Mouse (Mus musculus) frontal cortex, adult (tissue): ENCODE data around the gene Plp2.
"Not testable (repeated sequence)": the region's sequence is repeated elsewhere in the genome, so short reads cannot be mapped to it uniquely, and the experiment has no call there.

ENCODE experiments used
- ATAC-seq: cut with Nextera tagmentation; 2 replicates; pipeline ENCODE4 v1.9.2; 2017; ENCODE audit warnings: mild to moderate bottlenecking, moderate library complexity, mixed read lengths; ENCODE audit not compliant: low TSS enrichment

Gene Plp2

DNA sequence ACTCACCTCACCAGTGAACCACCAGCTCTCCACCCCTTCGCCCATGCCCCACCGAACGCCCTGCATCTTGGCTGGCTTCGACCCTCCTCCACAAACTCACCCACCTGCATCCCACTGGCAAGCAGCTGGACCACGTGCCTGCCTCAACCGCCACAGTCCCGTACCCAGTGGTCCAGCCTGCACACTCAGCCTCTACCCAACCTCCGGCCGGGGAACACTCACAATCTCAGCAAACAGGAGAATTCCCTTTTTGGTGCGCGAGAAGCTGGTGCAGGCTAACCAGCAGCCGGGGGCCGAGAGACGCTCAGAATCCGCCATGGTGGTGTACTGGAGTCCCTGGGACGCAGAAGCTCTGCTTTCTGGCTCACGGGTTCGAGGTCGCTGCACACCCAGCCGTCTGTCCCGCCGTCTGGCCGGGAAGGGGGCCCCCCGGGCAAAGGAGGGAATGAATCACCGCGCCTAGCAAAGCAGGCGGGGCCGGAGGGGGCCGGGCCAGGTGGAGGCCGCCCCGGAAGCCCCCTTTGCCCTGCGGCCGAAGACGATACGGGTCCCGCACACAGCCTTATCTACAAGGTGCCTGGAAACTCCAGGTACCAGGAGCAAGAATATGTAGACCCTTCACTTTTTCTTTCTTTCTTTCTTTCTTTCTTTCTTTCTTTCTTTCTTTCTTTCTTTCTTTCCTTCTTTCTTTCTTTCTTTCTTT lies at the start of gene Plp2:
Gene Plp2 (minus strand): TSS at position 470 of the 703 bp plus-strand sequence.
- 0 out of 2 replicates have a peak, but pooled peaks have one; percentile 27 for ATAC-seq

DNA sequence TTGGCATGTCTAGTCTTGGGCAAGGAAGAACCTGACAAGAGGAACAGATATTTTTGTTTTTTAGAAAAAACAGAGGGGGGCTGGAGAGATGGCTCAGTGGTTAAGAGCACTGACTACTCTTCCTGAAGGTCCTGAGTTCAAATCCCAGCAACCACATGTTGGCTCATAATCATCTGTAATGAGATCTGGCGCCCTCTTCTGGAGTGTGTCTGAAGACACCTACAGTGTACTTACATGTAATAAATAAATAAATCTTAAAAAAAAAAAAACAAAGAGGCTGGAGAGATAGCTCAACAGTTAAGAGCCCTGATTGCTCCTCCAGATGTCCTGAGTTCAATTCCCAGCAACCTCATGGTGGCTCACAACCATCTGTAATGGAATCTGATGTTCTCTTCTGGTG lies 44.9 kb upstream of the Plp2 start:
- ATAC-seq = not testable (repeated sequence)

DNA sequence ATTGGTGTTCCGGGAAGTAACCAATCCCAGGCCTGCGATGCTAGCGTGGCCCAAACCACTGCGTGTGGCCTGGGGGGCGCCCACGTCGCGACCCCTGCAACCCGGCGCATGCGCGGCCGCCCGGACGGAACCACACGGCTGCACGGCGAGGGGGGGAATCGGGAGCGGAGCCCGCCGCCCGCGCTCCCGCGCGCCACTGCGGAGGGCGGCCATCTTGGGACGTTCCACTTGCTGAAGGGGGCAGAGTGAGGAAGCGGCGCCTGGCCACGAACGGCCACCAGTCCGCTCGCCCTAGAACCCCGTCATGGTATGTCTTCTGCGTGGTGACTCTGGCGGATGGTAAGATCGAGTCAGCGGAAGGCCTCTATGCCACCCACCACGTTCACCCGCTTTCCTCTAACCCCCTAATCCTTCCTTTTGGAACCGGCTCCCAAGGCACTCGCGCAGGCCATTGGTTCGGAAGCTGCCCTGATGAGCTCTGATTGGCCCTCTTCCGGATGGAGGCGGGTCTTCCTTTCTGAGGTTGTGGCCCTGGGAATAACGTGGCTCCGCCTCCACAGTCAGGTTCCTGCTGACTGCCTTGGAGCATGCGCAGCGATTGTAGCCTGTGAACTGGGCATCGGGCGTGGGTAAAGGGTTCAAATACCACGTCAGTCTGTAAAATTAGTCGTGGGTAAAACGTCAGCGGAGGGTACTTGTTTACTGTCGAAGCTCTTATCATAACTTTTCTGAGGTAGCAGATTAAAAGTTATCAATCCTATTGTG lies 43.1 kb upstream of the Plp2 start, which contains the start of gene Wdr45:
Gene Wdr45 (plus strand): TSS at position 199 of the 765 bp plus-strand sequence.
- ATAC-seq = peak; percentile 97

DNA sequence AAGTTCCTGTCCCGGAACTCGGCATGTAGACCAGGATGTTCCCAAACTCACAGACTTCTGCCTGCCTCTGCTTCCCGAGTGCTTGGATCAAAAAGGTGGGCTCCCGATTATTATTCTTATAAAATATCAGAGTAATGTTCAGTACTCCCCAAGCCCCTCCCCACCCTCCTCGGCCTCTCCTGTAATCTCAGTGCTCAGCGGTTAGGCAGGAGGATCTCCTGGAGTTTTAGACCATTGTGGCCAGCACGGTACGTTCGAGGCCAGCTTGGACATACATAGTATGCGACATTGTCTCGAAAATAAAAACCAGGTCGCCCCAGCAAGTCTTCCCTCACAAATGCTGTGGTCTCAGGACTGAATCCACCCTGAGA lies 42.6 kb upstream of the Plp2 start:
- ATAC-seq = not testable (repeated sequence)

DNA sequence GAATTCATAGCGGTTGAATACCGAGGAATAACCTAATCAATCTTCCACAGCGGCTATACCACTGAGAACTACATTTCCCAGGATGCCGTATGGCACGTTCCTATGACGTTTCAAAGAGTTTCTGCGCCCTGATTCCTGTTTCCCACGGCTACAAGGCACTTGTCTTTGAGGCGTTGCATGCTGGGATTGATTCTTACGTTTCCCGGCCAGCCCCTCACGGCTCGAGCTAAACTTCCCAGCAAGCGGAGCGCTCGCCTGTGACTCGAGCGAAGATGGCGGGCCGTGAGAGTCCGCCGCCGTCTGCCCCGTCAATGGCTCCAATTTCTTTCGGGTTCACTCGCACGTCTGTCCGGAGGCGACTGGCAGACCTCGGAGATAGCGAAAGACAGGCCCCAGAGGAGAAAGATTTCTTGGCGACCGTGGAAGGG lies 25.8 kb upstream of the Plp2 start, which contains the start of gene Gpkow:
Gene Gpkow (plus strand): TSS at position 178 of the 428 bp plus-strand sequence.
- peak; percentile 99 for ATAC-seq

DNA sequence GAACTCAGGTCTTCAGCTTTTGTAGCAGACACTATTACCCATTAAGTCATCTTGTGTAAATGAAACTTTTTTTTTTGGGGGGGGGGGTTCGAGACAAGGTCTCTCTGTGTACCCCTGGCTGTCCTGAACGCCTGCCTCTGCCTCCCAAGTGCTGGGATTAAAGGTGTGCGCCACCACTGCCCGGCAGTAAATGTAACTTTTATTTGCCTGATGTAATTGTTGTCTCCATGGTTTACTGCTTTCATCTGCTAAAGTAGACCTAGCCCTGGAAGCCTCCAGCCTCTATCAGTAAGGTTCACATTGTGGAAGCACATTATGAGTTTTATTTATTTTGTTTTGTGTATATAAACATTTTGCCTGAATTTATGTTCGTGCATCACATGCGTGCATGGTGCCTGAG lies 25.3 kb upstream of the Plp2 start:
- ATAC-seq = peak; percentile 40

DNA sequence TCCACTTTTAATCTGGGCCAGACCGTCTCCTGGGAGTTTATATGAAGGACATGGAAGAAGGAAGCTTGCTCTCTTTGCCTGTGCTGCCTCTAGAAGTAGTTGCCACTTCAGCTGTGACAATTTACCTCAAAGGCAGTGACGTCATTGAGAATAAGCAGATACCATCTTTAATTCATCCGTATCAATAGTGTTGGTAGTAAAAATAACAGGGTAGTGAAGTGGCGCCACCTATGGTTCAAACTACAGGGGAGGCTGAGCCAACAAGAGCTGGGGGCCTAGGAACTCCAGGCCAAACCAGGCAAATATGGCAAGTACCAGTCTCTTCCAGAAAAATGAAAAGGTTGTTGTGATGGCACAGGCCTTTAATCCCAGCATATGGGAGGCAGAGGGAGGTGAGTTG lies 21.7 kb upstream of the Plp2 start:
- ATAC-seq = no peak

DNA sequence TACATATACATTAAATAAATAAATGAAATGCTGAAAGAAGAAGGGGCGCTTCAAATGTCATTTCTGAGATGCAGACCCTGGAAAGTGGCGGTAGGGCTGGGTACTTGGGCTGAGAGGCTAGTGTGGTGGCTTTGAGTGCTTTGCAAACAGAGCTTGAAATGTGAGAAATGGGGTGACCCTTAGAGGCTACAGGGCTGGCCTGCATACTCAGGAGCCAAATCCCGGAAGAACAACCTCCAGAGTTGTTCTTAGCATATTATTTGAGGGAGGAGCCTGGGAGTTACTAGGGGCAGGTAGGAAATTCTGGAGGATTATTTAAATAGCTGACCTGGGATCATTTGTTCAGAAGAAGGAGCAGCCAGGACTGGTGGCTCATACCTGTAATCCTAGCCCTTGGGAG lies 19.3 kb upstream of the Plp2 start:
- no peak for ATAC-seq

DNA sequence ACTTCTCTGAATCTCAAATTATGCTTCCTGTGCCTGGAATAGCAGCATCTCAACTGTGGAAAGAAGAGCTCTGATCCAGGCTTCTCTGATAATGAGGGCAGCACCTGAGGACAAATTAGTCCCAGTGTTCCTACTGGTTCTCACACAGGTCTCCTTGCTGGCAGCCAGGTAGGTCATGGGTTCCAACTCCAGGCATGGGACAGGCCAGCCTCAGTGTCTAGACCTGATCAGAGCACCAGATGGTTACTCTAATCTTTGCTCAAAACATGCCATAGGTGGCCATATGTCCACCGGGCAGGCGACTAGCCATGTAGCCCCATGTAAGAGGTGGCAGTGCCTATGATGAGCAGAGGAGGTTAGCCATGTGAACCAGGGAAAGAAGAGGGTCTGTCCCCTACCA lies 17.1 kb upstream of the Plp2 start:
- ATAC-seq = no peak

DNA sequence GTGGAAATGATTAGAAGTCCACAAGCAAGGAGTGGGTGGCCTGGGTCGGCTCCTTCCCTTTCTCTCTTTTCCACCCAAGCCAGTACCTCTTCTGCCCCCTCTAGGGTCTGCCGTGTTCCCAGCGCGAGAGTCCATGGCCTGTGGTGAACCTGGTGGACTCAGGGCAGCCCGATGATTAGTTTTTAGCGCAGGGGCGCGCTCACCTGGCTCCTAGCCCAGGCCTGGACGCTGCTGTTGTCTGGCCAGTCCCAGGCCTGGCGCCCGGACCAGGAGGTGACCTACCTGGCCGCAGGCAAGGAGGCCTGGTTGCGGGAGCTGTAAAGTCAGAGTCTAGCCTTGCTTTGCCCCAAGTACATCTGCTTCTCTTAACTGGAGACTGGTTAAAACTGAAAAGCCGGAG lies 9.7 kb upstream of the Plp2 start, which contains the start of gene Magix:
Gene Magix (minus strand): TSS at position 388 of the 400 bp plus-strand sequence.
- ATAC-seq = no peak

DNA sequence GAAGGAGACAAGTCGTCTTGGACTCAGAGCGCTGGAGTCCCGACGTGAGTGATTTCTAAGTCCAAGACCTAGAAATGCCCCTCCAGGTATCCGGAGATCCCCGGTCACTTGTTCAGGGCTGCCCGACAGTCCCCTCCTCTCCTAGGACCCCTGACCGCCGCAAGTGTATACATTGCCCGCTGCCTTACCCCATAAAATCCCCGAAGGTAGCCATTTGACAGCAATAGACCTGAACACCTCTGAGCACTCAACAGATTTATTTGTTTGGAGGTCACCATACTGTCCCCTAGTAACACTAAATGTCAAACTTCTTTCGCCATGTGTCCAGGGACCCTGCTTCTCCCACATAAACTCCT lies 8.8 kb upstream of the Plp2 start:
- no peak for ATAC-seq

DNA sequence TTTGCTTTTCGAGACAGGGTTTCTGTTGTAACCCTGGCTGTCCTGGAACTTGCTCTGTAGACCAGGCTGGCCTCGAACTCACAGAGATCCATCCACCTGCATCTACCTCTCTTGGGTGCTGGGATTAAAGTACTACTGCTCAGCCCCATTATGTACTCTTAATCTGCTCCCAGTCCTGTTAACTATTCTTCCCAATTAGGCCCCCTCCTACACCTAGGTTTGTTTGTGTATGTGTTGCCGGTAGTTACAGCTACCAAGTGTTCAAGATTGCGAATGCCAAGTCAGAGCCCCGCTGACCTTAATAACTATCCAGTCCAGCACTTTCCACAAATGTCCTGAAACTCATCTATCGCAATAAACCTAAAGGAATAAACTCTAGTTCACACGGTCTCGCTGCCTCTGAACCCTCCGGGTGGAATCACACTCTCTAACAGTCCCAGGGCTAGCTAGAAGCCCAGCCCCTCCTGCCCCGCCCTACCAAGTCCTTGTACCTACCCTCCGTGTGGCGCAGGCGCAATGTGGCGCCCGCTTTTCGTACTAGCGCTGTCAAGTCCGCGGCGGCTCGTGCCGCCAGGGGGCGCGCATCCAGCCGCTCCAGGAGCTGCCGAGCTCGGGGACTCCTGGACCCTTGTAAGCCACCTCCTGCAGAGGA lies 8.3 kb upstream of the Plp2 start:
- ATAC-seq = peak; percentile 98

DNA sequence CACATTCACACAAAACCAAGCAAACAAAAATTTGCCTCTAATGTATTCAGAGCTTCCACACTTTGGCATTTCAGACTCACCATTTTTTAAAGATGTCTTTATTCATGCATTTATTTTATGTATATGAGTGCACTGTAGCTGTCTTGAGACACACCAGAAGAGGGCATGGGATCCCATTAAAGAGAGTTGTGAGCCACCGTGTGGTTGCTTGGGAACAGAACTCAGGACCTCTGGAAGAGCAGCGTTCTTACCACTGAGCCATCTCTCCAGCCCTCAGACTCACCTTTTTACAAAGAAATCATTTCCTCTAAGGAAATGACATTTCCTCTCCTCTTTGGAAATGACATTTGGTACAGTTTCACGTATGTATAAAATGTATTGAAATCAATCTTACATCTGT lies 7.8 kb upstream of the Plp2 start:
- no peak for ATAC-seq

DNA sequence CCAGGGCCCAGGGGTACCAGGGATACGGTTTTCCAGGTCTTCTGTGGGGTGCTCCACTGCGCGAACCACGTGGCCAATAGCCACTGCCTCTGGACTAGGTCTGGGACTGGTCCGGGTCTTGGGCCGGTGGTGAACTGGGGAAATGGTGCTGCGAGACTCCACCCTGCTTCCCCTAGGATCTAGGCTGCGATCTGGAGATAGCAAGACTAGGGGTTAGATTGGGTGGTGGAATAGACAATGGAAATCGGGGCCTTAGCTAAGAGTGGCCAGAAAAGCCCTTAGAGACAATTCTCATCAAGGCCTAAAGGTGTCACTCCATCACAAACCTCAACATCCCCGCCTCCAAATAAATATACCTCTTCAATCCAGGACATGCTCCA lies 3.8 kb upstream of the Plp2 start:
- no peak for ATAC-seq

DNA sequence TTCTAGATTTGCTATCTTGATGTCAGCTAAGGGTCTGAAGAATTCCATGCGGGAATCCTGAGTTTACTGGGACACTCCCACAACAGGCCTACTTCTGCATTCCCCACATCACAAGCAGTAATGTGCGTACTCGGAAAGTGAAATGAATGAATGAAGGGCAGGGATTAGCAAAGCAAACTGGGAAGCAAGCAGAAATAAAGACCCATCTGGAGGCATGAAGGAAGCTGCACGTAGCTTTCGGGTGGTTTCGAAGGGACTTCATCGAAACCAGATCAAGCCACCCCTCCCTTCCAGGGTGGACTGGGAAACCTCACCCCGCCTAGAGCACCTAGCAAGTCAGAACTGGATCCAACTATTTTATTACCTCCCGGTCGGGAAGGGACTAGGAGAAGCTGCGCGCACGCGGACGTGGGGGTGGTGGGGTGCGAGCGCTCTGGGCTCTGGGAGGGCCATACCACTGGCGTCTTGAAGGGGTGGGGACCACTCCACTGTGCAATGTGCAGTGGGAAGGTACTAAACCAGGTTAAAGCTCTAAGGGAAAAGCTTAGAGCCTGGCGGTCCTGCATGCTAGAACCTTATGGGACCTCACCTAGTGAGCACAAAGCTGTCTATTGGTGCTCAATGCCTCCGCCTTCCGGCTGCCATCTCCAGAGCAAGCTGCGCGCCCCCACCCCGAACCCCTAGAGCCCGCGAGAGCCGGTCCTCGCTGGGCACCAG lies 3.3 kb upstream of the Plp2 start:
- ATAC-seq = peak; percentile 63

DNA sequence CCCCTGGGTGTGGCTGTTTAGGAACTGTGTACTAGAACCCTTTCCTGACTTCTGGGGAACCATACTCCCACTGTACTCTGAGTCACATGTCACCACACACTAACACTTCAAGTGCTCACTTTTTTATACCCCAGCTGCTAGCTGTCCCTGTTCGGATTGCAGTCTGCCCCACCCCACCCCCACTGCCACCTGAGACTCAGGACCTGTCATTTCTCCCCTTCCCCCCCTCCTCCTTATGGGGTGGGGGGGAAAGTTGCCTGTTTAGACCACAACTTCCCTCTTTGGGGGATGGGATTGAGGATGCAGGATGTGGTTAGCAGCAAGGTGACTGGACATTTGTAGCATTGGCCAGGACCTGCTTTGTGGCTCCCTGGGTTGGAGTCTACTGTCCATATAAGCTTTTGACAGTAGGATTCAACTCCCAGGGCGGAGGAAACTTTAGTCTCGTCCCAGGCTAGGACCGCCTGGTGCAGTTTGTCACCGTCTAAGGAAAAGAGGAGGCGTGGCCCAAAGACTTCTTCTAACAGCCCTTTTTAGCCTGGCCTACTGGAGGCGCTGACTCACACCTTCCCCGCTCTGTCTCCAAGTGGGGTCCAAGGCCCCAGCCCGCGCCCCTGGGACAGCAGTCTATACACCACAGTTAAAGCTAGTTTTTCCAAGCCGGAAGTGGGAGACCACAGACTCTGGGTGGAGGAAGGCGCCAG lies 2.5 kb upstream of the Plp2 start:
- no peak for ATAC-seq

DNA sequence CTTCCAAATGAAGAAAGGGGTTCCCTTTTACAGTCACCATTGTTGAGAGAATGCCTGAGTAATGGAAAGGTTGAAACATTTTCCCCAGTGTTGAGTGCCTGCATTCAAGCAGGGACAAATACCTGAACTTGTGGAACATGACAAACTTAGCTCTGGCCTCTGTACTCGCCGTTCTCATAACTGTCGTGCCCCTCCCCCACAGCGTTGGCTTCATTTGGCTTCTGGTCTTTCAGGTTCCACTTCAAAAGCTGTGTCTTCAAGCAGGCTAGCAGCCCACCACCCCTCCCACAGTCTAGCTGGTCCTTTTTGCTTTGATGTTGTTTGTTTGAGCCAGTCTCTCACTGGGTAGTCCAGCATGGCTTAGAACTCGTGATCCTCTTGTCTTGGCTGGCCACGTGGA lies 1.5 kb upstream of the Plp2 start:
- no peak for ATAC-seq

DNA sequence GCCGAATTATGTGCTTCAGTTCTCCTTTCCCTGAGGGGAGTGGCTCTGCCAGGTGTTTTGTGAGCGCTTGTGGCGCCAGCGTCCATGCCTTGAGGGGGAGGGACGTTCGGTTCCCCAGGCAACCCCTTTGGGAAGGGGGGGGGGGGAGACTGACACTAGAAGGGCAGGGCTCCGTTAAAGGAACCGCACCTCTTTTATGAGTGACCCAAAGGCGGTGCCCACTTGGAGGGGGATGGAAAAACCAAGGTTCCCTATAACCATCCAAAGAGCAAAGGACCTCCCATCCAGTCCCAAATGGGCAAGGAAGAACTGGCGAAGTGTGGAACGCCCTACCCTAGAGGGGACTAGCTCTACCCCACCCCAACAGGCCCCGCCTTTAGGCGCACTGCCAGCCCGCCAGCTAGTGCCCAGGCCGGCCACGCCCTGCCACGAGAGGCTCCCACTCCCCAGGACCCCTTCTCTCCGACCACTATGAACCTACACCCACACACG lies 754 bp downstream of the Plp2 start:
- ATAC-seq = peak; percentile 55

DNA sequence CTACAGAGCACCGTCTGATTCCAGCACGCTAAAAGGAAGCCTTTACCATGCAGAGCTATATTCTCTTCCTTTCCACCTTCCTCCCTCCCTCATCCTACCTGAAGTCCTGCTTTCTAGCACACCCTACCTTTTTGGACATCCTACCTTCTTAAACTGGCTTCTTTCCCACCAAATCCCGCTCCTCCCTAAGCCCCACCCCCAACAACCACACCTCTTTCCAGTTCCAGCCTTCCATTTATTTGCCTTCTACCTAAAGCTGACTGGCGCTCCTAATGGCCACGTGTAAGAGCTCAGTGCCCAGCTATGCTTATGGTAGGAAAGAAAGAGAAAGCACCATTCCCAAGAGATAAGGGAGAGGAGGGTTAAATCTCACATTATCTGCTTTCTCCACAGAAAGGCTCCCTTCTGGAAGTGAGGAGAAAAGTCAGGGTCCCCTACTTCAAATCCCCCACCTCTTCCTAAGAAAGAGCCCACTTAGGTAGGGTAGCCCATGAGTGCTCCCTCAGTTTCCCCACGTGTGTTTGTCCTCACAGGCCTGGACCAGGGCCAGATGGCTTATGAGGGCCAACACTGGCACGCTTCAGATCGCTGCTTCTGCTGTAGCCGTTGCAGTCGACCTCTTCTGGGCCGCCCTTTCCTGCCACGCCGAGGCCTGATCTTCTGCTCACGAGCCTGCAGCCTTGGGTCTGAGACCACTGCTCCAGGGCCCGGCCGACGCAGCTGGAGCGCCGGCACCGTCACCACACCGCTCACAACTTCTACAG lies 5.3 kb downstream of the Plp2 start:
- no peak for ATAC-seq

DNA sequence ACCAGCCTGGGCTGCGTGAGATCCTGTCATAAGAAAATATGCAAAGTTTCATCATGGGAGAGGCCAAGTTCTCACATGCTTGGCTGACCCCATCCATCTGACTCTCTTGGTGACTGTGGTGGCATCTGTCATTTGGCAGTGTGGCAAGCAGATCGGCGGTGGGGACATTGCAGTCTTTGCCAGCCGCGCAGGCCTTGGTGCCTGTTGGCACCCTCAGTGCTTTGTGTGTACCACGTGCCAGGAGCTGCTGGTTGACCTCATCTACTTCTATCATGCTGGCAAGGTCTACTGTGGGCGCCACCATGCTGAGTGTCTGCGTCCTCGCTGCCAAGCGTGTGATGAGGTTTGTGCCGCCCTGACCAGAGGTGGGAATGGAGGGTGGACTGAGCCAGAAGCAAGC lies 6.4 kb downstream of the Plp2 start:
- ATAC-seq = no peak

DNA sequence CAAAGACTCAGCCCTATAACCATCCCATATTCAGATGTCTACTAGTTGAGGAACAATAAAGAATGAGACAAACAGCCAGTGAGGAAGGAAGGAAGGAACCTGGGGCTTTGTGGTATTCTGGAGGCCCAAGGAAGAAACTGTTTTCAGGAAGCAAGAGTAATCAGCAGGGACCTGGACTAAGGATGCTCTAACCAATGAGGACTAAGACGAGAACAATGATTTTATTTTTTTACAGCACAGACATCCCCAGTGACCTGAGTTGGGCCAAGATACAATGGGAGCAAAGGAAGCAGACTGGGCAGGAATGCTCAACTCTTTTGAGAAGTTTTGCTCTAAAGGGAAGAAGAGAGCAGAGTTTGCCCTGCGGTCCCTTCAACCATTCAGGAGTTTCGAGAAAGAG lies 8.3 kb downstream of the Plp2 start:
- no peak for ATAC-seq
